Mouse (Mus musculus): Measurements from ENCODE around the gene Klhl41. TPM values are rescaled to one million over a fixed set of nuclear protein-coding genes. Genes with fewer than 3 reads are reported as not detected.
A peak's percentile ranks its signal among the peaks of the same experiment; 100 is the strongest.

The Klhl41 gene
- total and polyA plus RNA-seq, 2 experiments from 2014 or later: 26.5 to 36.9 TPM

- TF ChIP-seq CTCF (IDR thresholded peaks at IDR 0.05; ENCODE audit: low read depth) (0 out of 2 replicates have a peak, but pooled peaks have one; percentile 4), EP300 (IDR thresholded peaks at IDR 0.05; ENCODE audit: low read depth) (no peak)
- peak; percentile 91 for ATAC-seq (ENCODE audit: insufficient read depth, low read depth)
- H3K9me3 ChIP-seq (replicated peaks; ENCODE audit: control insufficient read depth, low read length): no peaks in the 10 kb centered on the region
- H3K27me3 ChIP-seq (ENCODE audit: control insufficient read depth, insufficient read depth, low read length): no peaks in the 10 kb centered on the region
- H3K4me3 ChIP-seq (ENCODE audit: low read depth, low read length): peak within 1 kb of the TSS; percentile 91
- peak within 1 kb of the TSS; percentile 63 for H3K9ac ChIP-seq (replicated peaks; ENCODE audit: low read depth, low read length)
- peak within 1 kb of the TSS; percentile 90 for H3K4me2 ChIP-seq (ENCODE audit: low read depth, low read length)
- H3K36me3 ChIP-seq (replicated peaks; ENCODE audit: control insufficient read depth, insufficient read depth, low read length): no peaks in the 10 kb centered on the region
- WGBS: 4% methylated on average over 43 of the region's 43 CpGs
- H3K27ac ChIP-seq (ENCODE audit: low read depth): no peak within 1 kb of the TSS
- peak; percentile 91 for DNase-seq (ENCODE audit: low spot score)
- peaks cover 10% of the 10 kb centered on the region for H3K4me1 ChIP-seq (ENCODE audit: control insufficient read depth, insufficient read depth)
Observed at GRCm38 (mm10) chr2:69646726-69647490, 23.0 kb upstream of the Klhl41 start, which contains the start of gene Bbs5. Gene Bbs5 (plus strand): TSS chr2:69647171.

GRCm38 (mm10) chr2:69649716-69650115 is 20.2 kb upstream of the Klhl41 start:
- Histone ChIP-seq H3K4me2 (ENCODE audit: low read depth, low read length) (no peak overlapping the region), H3K27ac (ENCODE audit: low read depth) (no peak overlapping the region), H3K9ac (replicated peaks; ENCODE audit: low read depth, low read length) (no peak overlapping the region), H3K36me3 (replicated peaks; ENCODE audit: control insufficient read depth, insufficient read depth, low read length) (peaks cover 10% of the 10 kb centered on the region; the same call in 1 of the 2 replicates), H3K27me3 (ENCODE audit: control insufficient read depth, insufficient read depth, low read length) (no peaks in the 10 kb centered on the region), H3K9me3 (replicated peaks; ENCODE audit: control insufficient read depth, low read length) (no peaks in the 10 kb centered on the region), H3K4me1 (ENCODE audit: control insufficient read depth, insufficient read depth) (peaks cover 10% of the 10 kb centered on the region), H3K4me3 (ENCODE audit: low read depth, low read length) (no peak overlapping the region)
- TF ChIP-seq CTCF (IDR thresholded peaks at IDR 0.05; ENCODE audit: low read depth): no peak
- TF ChIP-seq EP300 (IDR thresholded peaks at IDR 0.05; ENCODE audit: low read depth): no peak
- DNase-seq (ENCODE audit: low spot score) (no peak), ATAC-seq (ENCODE audit: insufficient read depth, low read depth) (no peak)
- WGBS: 88% methylated on average over 5 of the region's 5 CpGs

GRCm38 (mm10) chr2:69659326-69659725 is 10.6 kb upstream of the Klhl41 start:
- no peak for ATAC-seq (ENCODE audit: insufficient read depth, low read depth)
- no peak overlapping the region for H3K9ac ChIP-seq (replicated peaks; ENCODE audit: low read depth, low read length)
- no peaks in the 10 kb centered on the region for H3K9me3 ChIP-seq (replicated peaks; ENCODE audit: control insufficient read depth, low read length)
- peaks cover 32% of the 10 kb centered on the region; the same call in 1 of the 2 replicates for H3K36me3 ChIP-seq (replicated peaks; ENCODE audit: control insufficient read depth, insufficient read depth, low read length)
- 91% methylated on average over 4 of the region's 4 CpGs for WGBS
- TF ChIP-seq CTCF (IDR thresholded peaks at IDR 0.05; ENCODE audit: low read depth) (no peak), EP300 (IDR thresholded peaks at IDR 0.05; ENCODE audit: low read depth) (no peak)
- no peak for DNase-seq (ENCODE audit: low spot score)
- no peak overlapping the region for H3K4me3 ChIP-seq (ENCODE audit: low read depth, low read length)
- H3K27me3 ChIP-seq (ENCODE audit: control insufficient read depth, insufficient read depth, low read length): no peaks in the 10 kb centered on the region
- H3K27ac ChIP-seq (ENCODE audit: low read depth): no peak overlapping the region
- no peaks in the 10 kb centered on the region for H3K4me1 ChIP-seq (ENCODE audit: control insufficient read depth, insufficient read depth)
- H3K4me2 ChIP-seq (ENCODE audit: low read depth, low read length): no peak overlapping the region

DNA sequence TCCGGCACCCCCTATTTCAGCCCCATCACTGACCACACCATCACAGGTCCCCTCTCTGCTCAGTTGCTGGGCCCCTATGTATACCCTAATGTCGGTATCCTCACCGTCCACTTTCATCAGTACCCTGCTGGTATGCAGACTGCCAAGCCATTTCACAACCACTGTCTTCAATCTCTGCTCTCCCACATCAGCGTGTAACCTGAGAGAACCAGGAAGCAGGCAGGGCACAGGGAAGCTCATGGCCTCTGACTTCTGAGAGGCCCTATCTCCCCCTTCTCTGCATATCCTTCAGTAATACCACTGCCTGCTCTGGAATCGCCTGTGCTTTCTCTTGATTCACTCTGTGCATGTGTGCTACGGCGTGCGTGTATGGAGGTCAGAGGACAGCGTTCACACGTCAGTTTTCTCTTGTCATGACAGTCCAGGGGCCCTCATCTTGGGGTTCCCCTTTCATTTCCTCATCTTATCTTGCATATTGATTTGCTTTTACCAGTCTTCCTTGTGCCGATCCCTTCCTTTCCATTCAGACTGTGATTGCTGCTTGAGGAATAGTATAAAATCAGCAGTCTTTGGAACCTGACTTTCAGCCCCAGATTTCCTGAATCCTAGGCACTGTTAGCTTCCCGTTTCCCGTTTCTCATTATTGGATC is 6.0 kb upstream of the Klhl41 start:
- DNase-seq (ENCODE audit: low spot score): no peak
- H3K36me3 ChIP-seq (replicated peaks; ENCODE audit: control insufficient read depth, insufficient read depth, low read length): 0 out of 2 replicates have a peak, but pooled peaks cover 27% of the 10 kb centered on the region
- TF ChIP-seq CTCF (IDR thresholded peaks at IDR 0.05; ENCODE audit: low read depth) (no peak), EP300 (IDR thresholded peaks at IDR 0.05; ENCODE audit: low read depth) (no peak)
- H3K9ac ChIP-seq (replicated peaks; ENCODE audit: low read depth, low read length): no peak overlapping the region
- H3K4me1 ChIP-seq (ENCODE audit: control insufficient read depth, insufficient read depth): peaks cover 8% of the 10 kb centered on the region; the same call in 1 of the 2 replicates
- 62% methylated on average over 13 of the region's 13 CpGs for WGBS
- H3K4me2 ChIP-seq (ENCODE audit: low read depth, low read length): no peak overlapping the region
- no peaks in the 10 kb centered on the region for H3K9me3 ChIP-seq (replicated peaks; ENCODE audit: control insufficient read depth, low read length)
- H3K27ac ChIP-seq (ENCODE audit: low read depth): no peak overlapping the region
- H3K27me3 ChIP-seq (ENCODE audit: control insufficient read depth, insufficient read depth, low read length): no peaks in the 10 kb centered on the region
- no peak overlapping the region for H3K4me3 ChIP-seq (ENCODE audit: low read depth, low read length)
- ATAC-seq (ENCODE audit: insufficient read depth, low read depth): no peak

DNA sequence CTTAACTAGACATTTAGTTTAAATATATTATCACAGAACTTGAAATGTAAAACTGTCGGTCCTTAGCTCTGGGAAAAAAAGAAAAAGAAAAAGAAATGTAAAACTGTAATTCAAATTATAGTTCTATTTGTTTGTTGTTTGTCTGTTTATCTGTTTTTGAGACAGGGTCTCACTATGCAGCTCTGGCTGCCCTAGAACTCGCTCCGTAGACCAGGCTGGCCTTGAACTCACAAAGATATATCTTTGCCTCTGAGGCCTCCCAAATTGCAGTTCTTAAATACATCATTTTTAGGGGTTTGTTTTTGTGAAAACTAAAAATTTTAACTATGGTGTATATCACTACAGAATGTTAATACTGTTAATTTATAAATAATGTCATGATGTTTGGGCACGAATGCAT is 2.3 kb upstream of the Klhl41 start:
- no peaks in the 10 kb centered on the region for H3K27me3 ChIP-seq (ENCODE audit: control insufficient read depth, insufficient read depth, low read length)

More for the DNA sequence above, 2.3 kb upstream of the Klhl41 start:
- 93% methylated on average over 4 of the region's 4 CpGs for WGBS
- Histone ChIP-seq H3K4me2 (ENCODE audit: low read depth, low read length) (no peak overlapping the region), H3K4me3 (ENCODE audit: low read depth, low read length) (no peak overlapping the region), H3K9me3 (replicated peaks; ENCODE audit: control insufficient read depth, low read length) (no peaks in the 10 kb centered on the region), H3K36me3 (replicated peaks; ENCODE audit: control insufficient read depth, insufficient read depth, low read length) (0 out of 2 replicates have a peak, but pooled peaks cover 14% of the 10 kb centered on the region), H3K9ac (replicated peaks; ENCODE audit: low read depth, low read length) (no peak overlapping the region), H3K27ac (ENCODE audit: low read depth) (peak overlapping the region; percentile 81; the same call in 1 of the 2 replicates), H3K4me1 (ENCODE audit: control insufficient read depth, insufficient read depth) (peaks cover 9% of the 10 kb centered on the region; the same call in 1 of the 2 replicates)
- no peak for TF ChIP-seq CTCF (IDR thresholded peaks at IDR 0.05; ENCODE audit: low read depth)
- no peak for TF ChIP-seq EP300 (IDR thresholded peaks at IDR 0.05; ENCODE audit: low read depth)
- ATAC-seq (ENCODE audit: insufficient read depth, low read depth) (no peak), DNase-seq (ENCODE audit: low spot score) (no peak)
